Mouse (Mus musculus) stomach, embryonic 14.5 days (tissue): ENCODE data around the gene Phf23. TPM values are rescaled to one million over a fixed set of nuclear protein-coding genes. Genes with fewer than 3 reads are reported as not detected.

Source experiments
- ATAC-seq: fragments of 200-750 bp; cut with Nextera tagmentation; 2 replicates; pipeline ENCODE4 v1.8.0; 2017; ENCODE audit warnings: low read depth, moderate TSS enrichment; ENCODE audit not compliant: insufficient number of reproducible peaks, insufficient read depth, low FRiP score
- H3K27ac ChIP-seq: fragments of 300-500 bp; sonication (generic); 2 replicates; pipeline ENCODE4 v1.5.1; 2014; ENCODE audit warnings: mild to moderate bottlenecking, low read length, moderate library complexity, mixed read lengths
- H3K27me3 ChIP-seq: fragments of 300-500 bp; sonication (generic); 2 replicates; pipeline ENCODE4 v1.6.1; 2014; ENCODE audit warnings: low read length, control low read depth, mixed read lengths; ENCODE audit not compliant: control insufficient read depth, insufficient read depth
- H3K36me3 ChIP-seq: fragments of 300-500 bp; sonication (generic); 2 replicates; pipeline ENCODE4 v1.6.1; 2014; ENCODE audit warnings: mild to moderate bottlenecking, control low read depth, low read length, moderate library complexity, mixed read lengths; ENCODE audit not compliant: control insufficient read depth, insufficient read depth
- H3K4me1 ChIP-seq: fragments of 300-500 bp; sonication (generic); 2 replicates; pipeline ENCODE4 v1.6.1; 2014; ENCODE audit warnings: low read length, control low read depth, mixed read lengths; ENCODE audit not compliant: control insufficient read depth, insufficient read depth
- H3K4me2 ChIP-seq: fragments of 300-500 bp; sonication (generic); replicated peaks from 2 replicates; pipeline ENCODE4 v1.6.1; 2014; ENCODE audit warnings: low read depth, low read length, control low read depth
- H3K4me3 ChIP-seq: fragments of 300-500 bp; sonication (generic); 2 replicates; pipeline ENCODE4 v1.5.1; 2014; ENCODE audit warnings: low read depth, low read length, control low read depth
- H3K9ac ChIP-seq: fragments of 300-500 bp; sonication (generic); replicated peaks from 2 replicates; pipeline ENCODE4 v1.6.1; 2014; ENCODE audit warnings: low read depth, mild to moderate bottlenecking, control low read depth, low read length, moderate library complexity, mixed read lengths
- H3K9me3 ChIP-seq: fragments of 300-500 bp; sonication (generic); 2 replicates; pipeline ENCODE4 v1.6.1; 2016; ENCODE audit warnings: low read depth, low read length, control low read depth; ENCODE audit not compliant: control insufficient read depth
- WGBS: fragments of 180-500 bp; shearing (Covaris S2); extraction: QIAGEN DNeasy Blood & Tissue Kit; methylation state at CpG from one replicate; pipeline ENCODE4 v1.1.7; 2014; 5-methylcytosine and 5-hydroxymethylcytosine counted together
- polyA plus RNA-seq: library from polyadenylated mRNA; unstranded; fragments of >200 nt; fragmentation: Nextera tagmentation; extraction: Ambion mirVana; gene quantifications from 2 replicates; pipeline ENCODE4 v1.2.1, GENCODE M21; 2014

The Phf23 gene
- polyA plus RNA-seq, 1 experiment from 2014 or later: 47.9 TPM

GRCm38 (mm10) chr11:69966860-69967517, 28.6 kb upstream of the Phf23 start:
- 37% methylated on average over 17 of the region's 17 CpGs for WGBS
- H3K4me3 ChIP-seq: peak overlapping the region; percentile 46
- no peaks in the 10 kb centered on the region for H3K9me3 ChIP-seq
- H3K36me3 ChIP-seq: peaks cover 16% of the 10 kb centered on the region
- peak overlapping the region; percentile 59 for H3K4me2 ChIP-seq
- no peak for ATAC-seq
- peak overlapping the region; percentile 60 for H3K9ac ChIP-seq
- H3K27ac ChIP-seq: peak overlapping the region; percentile 87; the same call in 1 of the 2 replicates
- H3K27me3 ChIP-seq: peaks cover 27% of the 10 kb centered on the region
- 0 out of 2 replicates have a peak, but pooled peaks cover 9% of the 10 kb centered on the region for H3K4me1 ChIP-seq

- no peaks in the 10 kb centered on the region for H3K9me3 ChIP-seq
- H3K36me3 ChIP-seq: peaks cover 16% of the 10 kb centered on the region
- no peak for ATAC-seq
- 0 out of 2 replicates have a peak, but pooled peaks cover 9% of the 10 kb centered on the region for H3K4me1 ChIP-seq
- peaks cover 23% of the 10 kb centered on the region for H3K27me3 ChIP-seq
- no peak overlapping the region for H3K9ac ChIP-seq
- H3K4me2 ChIP-seq: no peak overlapping the region
- H3K27ac ChIP-seq: no peak overlapping the region
- WGBS: 72% methylated on average over 4 of the region's 4 CpGs
- no peak overlapping the region for H3K4me3 ChIP-seq
These were observed 26.8 kb upstream of the Phf23 start for GRCm38 (mm10) chr11:69968793-69969192.

- Histone ChIP-seq H3K27me3 (peaks cover 10% of the 10 kb centered on the region), H3K36me3 (peaks cover 26% of the 10 kb centered on the region), H3K4me3 (no peak overlapping the region), H3K27ac (peak overlapping the region; percentile 18; the same call in 1 of the 2 replicates), H3K4me1 (0 out of 2 replicates have a peak, but pooled peaks cover 9% of the 10 kb centered on the region), H3K9ac (no peak overlapping the region), H3K9me3 (no peaks in the 10 kb centered on the region), H3K4me2 (no peak overlapping the region)
- 77% methylated on average over 6 of the region's 6 CpGs for WGBS
- no peak for ATAC-seq
These were observed 25.4 kb upstream of the Phf23 start for GRCm38 (mm10) chr11:69970222-69970621.

- Histone ChIP-seq H3K4me1 (0 out of 2 replicates have a peak, but pooled peaks cover 9% of the 10 kb centered on the region), H3K9ac (no peak overlapping the region), H3K9me3 (no peaks in the 10 kb centered on the region), H3K4me3 (no peak overlapping the region), H3K27me3 (peaks cover 7% of the 10 kb centered on the region; the same call in 1 of the 2 replicates), H3K4me2 (no peak overlapping the region), H3K27ac (no peak overlapping the region), H3K36me3 (peaks cover 29% of the 10 kb centered on the region)
- ATAC-seq: no peak
- 73% methylated on average over 3 of the region's 3 CpGs for WGBS
These were observed 24.8 kb upstream of the Phf23 start for GRCm38 (mm10) chr11:69970775-69971174.

DNA sequence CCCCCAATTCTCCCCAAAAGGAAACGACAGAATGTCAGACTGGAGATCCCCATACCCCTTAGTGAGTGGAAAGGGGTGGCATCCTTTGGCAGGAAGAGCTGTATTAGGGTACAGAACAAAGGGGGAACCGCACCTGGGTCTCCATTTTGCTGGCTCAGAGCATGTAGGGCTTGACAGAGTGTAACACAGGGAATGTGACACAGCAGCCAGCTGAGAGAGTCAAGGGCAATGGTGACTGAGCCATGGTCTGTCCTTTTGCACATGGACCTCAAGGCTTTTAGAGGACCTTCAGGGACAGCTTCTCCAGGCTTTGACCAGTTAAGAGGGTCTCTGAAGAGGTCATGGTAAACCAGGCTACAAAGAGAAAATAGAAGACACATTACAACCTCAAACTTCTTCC, 20.7 kb upstream of the Phf23 start:
- no peaks in the 10 kb centered on the region for H3K9me3 ChIP-seq
- H3K9ac ChIP-seq: no peak overlapping the region
- H3K4me2 ChIP-seq: no peak overlapping the region
- no peak overlapping the region for H3K27ac ChIP-seq
- peaks cover 27% of the 10 kb centered on the region for H3K36me3 ChIP-seq
- H3K27me3 ChIP-seq: no peaks in the 10 kb centered on the region
- WGBS: 93% methylated on average over 2 of the region's 2 CpGs
- H3K4me1 ChIP-seq: no peaks in the 10 kb centered on the region
- ATAC-seq: no peak
- H3K4me3 ChIP-seq: no peak overlapping the region

DNA sequence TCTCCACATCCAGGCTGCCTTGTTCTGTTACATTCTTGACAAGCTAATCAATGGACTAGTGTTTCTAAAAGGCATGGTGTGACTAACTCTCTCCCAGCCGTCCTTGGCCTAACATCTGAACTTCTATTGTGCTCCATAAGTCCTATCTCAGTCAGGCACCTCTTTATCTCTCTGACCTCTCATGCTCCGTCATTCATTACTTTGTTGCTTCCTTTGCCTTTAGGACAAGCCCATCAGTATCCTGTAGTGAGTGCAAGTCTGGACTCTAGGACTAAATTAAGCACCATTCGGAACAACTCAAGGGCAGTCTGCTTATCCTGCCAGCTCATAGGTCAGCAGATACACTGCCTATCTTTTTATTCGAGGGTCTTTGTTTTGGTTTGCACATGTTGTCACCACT, 19.3 kb upstream of the Phf23 start:
- Histone ChIP-seq H3K27ac (no peak overlapping the region), H3K4me2 (no peak overlapping the region), H3K4me1 (no peaks in the 10 kb centered on the region), H3K4me3 (no peak overlapping the region), H3K9me3 (no peaks in the 10 kb centered on the region), H3K27me3 (no peaks in the 10 kb centered on the region), H3K36me3 (peaks cover 27% of the 10 kb centered on the region), H3K9ac (no peak overlapping the region)
- no peak for ATAC-seq
- 83% methylated on average over 4 of the region's 4 CpGs for WGBS

DNA sequence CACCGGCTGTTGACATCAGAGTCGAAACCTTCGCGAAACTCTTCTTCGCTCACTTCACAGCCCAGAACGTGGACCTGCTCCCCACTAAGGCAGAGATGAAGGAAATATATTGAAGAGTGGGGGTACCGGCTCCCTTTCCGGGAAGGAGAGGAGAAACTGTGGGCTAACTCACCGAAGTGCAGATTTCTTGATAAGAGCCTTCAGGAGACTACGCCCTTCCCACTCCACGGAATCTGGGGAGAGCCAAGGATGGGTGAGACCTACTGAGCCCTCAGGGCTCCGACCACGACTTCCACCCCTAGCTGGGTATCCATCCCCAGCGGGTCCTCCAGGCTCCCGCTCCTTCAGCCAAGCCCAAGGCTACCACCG, 15.8 kb upstream of the Phf23 start:
- 3% methylated on average over 16 of the region's 16 CpGs for WGBS
- Histone ChIP-seq H3K27ac (peak overlapping the region; percentile 99), H3K27me3 (no peaks in the 10 kb centered on the region), H3K4me2 (peak overlapping the region; percentile 81), H3K9me3 (no peaks in the 10 kb centered on the region), H3K36me3 (peaks cover 29% of the 10 kb centered on the region), H3K4me3 (peak overlapping the region; percentile 85), H3K9ac (peak overlapping the region; percentile 90), H3K4me1 (peaks cover 16% of the 10 kb centered on the region; the same call in 1 of the 2 replicates)
- ATAC-seq: no peak

DNA sequence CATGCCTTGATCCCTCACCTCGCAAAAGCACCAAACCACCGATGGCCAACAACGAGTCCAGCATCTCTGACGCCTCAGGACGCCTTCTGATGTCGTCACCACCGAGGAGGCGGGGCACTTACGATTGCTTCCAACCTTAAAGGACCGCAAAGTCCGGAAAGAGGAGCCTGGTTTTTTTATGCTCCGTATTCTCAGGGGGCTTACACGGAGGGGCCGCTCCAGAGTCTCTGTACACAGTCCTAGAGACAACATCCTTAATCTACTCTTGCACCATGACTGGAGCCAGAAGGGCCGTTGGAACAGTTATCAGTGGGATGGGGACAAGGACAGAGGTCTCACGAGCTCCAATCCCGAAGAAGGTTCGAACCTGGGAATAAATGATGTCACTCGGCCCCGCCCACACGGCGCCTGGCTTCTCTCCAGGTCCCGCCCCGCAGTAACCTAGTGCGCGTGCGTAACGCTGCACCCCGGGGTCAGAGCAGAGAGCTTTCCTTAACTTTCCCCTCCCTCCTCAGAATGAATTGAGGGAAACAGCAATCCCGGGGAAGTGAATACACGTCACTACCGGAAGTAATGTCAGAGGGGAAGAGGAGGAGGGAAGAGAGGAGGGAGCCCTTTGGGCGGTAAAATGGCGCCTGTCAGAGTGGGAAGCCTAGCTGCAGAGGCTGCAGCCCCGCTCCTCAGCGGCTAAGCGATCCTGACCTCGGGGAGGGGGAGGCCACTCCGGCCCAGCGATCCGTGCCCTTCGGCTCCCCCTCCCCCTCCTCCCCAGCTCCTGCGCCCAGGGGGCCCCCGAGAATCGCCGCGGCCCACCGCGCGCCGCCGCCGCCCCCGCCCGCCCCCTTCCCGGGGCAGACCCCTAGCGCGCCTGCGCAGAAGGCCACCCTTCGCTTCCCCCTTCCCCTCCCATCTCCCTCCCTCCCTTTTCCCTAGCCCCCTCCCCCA, 15.1 kb upstream of the Phf23 start:
- peaks cover 16% of the 10 kb centered on the region; the same call in 1 of the 2 replicates for H3K4me1 ChIP-seq
- peaks cover 31% of the 10 kb centered on the region for H3K36me3 ChIP-seq
- H3K4me2 ChIP-seq: peak overlapping the region; percentile 81
- H3K27ac ChIP-seq: peak overlapping the region; percentile 99
- H3K4me3 ChIP-seq: peak overlapping the region; percentile 85
- peak overlapping the region; percentile 90 for H3K9ac ChIP-seq
- peak; percentile 95 for ATAC-seq
- no peaks in the 10 kb centered on the region for H3K27me3 ChIP-seq
- under 1% methylated on average over 57 of the region's 60 CpGs for WGBS
- no peaks in the 10 kb centered on the region for H3K9me3 ChIP-seq
